Mouse (Mus musculus) brain, adult 10 weeks (tissue): ENCODE data around the gene Ms4a6b. TPM values are rescaled to one million over a fixed set of nuclear protein-coding genes. Genes with fewer than 3 reads are reported as not detected.

Experiments
- polyA plus RNA-seq: library from polyadenylated mRNA; stranded (reverse); fragments of 350-450 nt; fragmentation: Illumina TruSeq; extraction: RNeasy Lipid Tissue Mini Kit (QIAGEN cat#74804); gene quantifications from one replicate; pipeline ENCODE4 v1.2.3, GENCODE M21; 2015; ENCODE audit warnings: low read depth, low replicate concordance

Ms4a6b gene
- 3.6 TPM for polyA plus RNA-seq

GRCm38 (mm10) chr19:11516246-11516645 lies at the start of gene Ms4a6b:
Gene Ms4a6b (plus strand): TSS chr19:11516512.

DNA sequence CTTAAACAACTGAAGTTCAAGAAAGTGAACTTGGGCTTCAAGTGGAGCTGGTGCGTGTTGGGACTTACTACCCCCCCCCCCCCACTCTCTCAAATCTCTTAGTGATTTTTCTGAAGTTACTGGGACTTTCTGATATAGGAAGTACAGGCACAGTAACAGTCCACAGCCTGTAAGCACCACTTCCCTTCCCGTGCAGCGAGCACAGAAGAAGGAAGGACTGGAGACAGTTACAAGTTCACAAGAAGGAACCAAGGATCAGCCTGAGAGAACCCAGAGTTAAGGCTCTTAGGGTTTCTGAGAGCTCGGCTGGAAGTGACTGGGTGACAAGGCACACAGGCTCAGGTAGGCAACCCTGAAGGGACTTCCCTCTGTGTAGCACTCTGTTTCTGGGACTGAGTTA lies 47.1 kb upstream of the Ms4a6b start, which contains the start of gene Ms4a6c:
Gene Ms4a6c, plus strand, starts transcription at position 152 of the 400 bp plus-strand sequence.

DNA sequence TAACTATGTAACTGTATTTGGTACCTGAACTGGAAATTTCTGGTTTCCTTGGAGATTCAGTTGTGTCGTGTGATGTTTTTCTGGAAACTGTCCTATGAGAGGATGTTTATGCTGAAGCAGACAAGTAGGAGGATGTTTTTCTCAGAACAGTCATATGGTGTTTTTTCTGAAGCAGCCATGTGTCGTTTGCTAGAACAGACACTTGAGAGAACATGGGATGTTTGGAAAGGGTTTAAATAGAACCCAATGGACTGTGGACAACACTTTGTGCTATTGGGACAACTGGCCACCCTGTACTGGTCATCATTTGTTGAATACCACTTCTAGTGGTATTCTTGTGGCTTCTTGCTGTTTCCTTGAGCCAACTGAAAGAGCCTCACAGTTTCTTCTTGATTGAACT lies 30.6 kb upstream of the Ms4a6b start, which contains the start of gene Gm8369:
Gene Gm8369, plus strand, starts transcription at position 193 of the 400 bp plus-strand sequence.

GRCm38 (mm10) chr19:11536593-11536992 lies 20.3 kb downstream of the Ms4a6b start, which contains the start of gene Ms4a4d:
Gene Ms4a4d (plus strand): TSS chr19:11536801.

Other genes with a start within 250 kb of the Ms4a6b start
- not detected for gene Ms4a5, start 232.6 kb upstream of the Ms4a6b start, polyA plus RNA-seq
- 0.21 TPM for gene Ms4a14, start 202.1 kb upstream of the Ms4a6b start, polyA plus RNA-seq
- gene Ms4a7, start 180.4 kb upstream of the Ms4a6b start, polyA plus RNA-seq = 0.58 TPM
- not detected for gene Ms4a4a, start 141.0 kb upstream of the Ms4a6b start, polyA plus RNA-seq
- gene Ms4a4c, start 111.7 kb upstream of the Ms4a6b start, polyA plus RNA-seq = not detected
- gene Ms4a4b, start 73.0 kb upstream of the Ms4a6b start, polyA plus RNA-seq = not detected
- gene Ms4a6c, start 47.1 kb upstream of the Ms4a6b start, polyA plus RNA-seq = 1.8 TPM
- gene Gm8369, start 30.6 kb upstream of the Ms4a6b start, polyA plus RNA-seq = 0.70 TPM
- not detected for gene Ms4a4d, start 20.3 kb downstream of the Ms4a6b start, polyA plus RNA-seq
- 1.9 TPM for gene Ms4a6d, start 88.3 kb downstream of the Ms4a6b start, polyA plus RNA-seq
- gene Ms4a2, start 107.2 kb downstream of the Ms4a6b start, polyA plus RNA-seq = not detected
- gene Ms4a3, start 124.3 kb downstream of the Ms4a6b start, polyA plus RNA-seq = not detected
- not detected for gene Oosp2, start 144.0 kb downstream of the Ms4a6b start, polyA plus RNA-seq
- not detected for gene Oosp1, start 174.6 kb downstream of the Ms4a6b start, polyA plus RNA-seq
- not detected for gene Oosp3, start 180.5 kb downstream of the Ms4a6b start, polyA plus RNA-seq
- gene Gif, start 231.0 kb downstream of the Ms4a6b start, polyA plus RNA-seq = not detected